Mouse (Mus musculus): Measurements from ENCODE around the gene Slc12a6.

GRCm38 (mm10) chr2:112308671-112309070, 43.0 kb downstream of the Slc12a6 start:
- TF ChIP-seq CTCF (IDR thresholded peaks at IDR 0.05; ENCODE audit: low read depth) (no peak), EP300 (IDR thresholded peaks at IDR 0.05; ENCODE audit: low read depth) (no peak)
